Mouse (Mus musculus) lung, postnatal 25 days (tissue): Measurements from ENCODE around the gene Wdr37.

Source experiments
- DNase-seq: peaks from one replicate; pipeline ENCODE4 v3.0.0; 2022; ENCODE audit warnings: low spot score

Wdr37 gene

DNA sequence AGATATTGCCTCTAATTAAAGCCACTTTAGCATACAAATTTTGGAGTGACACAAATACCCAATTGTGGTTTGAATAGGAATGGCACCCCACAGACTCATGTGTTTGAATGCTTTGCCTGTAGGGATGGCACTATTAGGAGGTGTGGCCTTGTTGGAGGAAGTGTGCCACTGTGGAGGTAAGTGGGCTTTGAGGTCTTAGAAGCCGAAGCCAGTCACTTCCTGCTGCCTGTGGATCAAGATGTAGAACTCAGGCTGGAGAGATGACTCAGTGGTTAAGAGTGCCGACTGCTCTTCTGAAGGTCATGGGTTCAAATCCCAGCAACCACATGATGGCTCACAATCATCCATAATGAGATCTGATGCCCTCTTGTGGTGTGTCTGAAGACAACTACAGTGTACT is 30.8 kb downstream of the Wdr37 start:
- DNase-seq = no peak

DNA sequence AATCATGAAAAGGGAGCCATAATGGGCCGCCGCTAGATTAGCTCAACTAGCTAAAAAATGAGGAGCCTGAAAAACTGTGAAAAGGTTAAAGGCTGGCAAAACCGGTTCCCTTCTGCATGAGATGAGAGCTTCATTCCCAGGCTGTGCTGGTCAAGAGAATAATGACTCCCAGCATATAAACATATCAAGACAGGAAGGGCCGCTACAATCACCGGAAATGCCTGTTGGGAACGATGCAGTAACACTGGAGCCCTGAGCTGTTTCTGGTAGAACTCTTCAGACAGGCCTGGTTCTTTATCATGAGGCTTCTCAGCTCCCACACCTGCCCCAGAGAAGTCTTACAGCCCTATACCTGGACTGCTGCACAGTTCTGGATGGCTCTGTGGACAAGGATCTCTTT is 31.8 kb downstream of the Wdr37 start:
- peak; percentile 74 for DNase-seq

DNA sequence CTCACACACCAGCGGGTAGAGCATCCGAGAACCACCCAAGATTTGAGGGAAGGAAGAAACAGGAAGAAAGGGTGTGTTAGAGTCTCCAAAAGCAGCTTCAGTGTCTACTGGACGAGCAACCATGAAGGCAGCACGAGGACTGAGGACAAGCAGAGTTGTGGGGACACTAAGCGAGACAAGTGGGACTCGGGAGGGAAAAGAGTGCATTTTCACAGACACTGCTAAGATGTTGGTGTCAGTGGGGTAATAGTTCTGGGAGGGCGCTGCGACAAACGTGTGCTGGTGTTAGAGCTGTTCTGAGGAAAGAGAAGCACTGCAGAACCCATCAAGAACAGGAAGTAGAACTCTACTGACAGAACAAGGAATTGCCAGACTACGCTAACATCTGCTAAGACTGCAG is 32.6 kb downstream of the Wdr37 start:
- no peak for DNase-seq

DNA sequence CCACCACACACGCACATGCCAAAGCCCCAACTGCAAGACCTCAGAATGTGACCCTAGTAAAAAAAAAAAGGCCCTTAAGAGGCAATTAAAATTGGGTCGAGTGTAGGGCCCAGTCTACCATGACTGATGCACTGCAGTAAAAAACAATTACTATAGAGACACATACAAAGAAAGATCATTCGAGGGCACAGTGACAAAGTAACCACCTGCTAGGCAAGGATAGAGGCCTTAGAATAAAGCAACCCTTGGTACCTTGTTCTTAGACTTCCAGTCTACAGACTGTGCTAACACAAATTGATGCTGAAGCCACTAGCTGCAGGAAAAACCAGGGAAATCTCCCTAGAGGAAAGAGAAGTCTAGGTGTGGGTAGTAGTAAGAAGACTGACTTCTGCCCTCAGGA is 33.3 kb downstream of the Wdr37 start:
- no peak for DNase-seq

DNA sequence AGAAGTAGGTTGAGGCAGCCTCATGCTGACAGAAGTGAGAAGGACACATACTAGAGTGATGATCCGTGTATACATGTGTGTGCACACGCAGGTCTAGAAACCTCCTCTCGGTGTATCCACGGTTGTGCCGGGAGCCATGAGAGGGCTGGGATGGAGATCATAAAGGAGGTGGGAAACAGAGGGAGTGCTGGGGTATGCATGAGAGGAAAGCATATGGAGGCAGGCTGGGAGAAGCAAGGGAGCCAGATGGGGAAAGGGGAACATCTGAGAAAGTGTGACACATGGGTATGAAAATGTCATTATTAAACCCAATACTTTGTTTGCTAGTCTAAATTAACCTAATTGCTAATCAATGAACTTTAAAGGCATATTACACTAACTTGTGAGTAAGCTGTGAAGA is 37.1 kb downstream of the Wdr37 start:
- DNase-seq = no peak

DNA sequence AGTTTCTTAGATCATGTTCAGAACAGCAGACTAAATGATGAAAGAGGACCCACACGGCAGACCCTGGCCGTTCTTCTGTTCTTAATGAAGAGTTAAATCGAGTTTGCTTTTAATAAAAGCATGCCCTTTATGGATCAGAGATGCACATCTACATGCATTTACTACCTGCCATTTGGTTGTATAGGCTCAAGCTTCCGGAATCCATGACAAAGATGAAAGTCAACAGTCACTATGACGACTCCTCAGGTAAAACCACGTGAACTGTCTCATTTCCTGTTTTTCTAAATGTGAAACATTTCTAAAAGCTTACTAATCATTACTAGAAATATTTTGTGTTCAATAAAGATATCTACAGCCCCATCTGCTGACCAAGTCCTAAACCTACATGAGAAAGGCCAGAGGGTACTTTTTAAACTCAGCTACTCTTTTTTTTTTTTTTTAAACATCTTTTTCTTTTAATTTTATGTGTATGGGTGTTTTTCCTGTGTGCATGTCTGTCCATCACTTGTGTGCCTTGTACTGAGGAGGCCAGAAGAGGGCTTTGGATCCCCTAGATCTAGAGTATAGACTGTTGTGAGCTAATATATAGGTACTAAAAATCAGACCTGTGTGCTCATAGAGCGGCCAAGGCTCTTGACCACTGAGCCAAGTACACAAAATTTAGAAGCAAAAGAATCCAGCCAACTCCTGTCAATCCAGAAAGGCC is 40.0 kb downstream of the Wdr37 start:
- DNase-seq = no peak

DNA sequence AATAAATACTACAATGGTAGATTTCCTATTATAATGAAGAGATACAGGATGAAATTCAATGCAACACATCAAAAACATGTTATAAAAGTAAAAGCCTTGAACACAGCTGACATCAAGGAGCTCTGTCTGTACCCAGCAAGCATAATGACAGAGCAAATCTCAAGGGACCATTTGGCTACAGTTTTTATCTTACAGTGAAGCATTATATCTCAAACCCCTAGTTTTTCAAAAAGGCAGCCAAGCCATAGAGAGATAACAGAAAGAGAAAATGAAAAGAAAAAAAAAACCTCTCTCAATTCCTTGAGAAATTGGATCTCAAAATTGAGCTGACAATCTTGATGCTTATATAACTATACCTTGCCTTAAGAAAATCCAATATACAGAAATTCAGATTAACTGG is 41.0 kb downstream of the Wdr37 start:
- DNase-seq = no peak

DNA sequence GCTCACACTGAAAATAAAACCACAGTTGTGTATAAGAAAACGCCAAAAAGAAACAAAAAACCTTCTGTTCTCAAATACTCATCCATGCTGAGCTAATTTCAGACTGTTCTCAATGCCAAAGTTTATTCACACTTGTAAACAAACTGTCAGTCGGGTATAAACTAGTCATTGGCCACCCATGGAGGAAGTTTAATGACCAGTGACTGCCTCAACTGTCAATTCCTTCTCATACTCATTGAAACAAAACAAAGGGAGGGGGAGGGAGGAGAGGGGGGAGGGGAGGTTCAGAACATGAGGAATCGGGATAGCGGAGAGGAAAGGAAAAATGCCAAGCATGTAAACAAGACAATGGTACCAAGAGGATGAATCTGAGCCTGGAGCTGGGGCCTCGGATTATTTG is 41.9 kb downstream of the Wdr37 start:
- DNase-seq = peak; percentile 24

DNA sequence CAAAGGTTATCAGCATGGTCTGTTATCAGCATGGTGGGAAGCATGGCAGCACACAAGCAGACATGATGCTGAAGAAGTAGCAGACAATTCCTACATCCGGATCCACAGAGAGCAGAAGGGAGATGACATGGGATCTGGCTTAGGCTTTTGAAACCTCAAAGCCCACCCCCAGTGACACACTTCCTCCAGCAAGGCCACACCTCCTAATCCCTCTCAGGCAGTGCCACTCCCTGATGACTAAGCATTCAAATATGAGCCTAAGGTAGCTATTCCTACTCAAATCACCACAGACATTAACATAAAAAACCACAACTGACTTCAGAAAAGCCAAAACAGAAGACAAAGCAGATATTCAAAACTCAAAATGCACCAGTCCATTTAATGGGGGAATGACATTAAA is 42.8 kb downstream of the Wdr37 start:
- DNase-seq = no peak

DNA sequence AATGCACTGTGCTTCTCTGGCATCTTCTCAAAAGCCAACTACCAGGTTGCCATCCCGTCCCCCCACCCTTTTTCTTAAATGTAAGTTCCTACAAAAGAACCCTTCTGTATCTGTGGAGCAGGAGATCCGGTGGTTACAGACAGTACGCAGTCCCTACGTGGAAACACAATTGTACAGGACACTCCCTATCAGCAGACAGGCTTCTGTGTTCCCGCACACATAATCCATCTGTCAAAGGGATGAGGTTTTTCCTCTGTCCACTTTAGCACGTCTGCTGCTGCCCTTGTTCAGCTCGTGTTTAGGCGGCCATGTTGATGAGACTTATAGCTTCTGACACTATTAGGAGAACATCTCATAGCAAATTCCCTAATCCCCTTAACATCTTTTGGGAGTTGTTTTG is 48.2 kb downstream of the Wdr37 start:
- no peak for DNase-seq

DNA sequence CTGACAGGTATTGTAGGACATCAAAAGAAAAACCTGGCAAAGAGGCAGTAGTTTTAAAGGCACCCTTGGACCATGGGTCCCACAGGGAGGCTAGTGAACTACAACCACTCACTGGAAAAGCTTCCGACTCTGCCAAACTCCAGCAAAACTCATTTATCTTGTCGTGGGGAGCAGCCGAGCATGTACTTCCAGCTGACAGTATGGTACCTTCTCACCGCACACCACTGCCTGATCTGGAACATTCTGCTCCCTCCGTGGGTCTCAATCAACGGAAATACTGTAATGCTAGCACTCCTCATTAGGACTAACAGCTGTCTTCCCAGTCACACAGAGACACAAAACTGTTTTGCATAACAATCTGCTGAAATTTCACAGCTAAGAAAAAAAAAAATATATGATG is 48.6 kb downstream of the Wdr37 start:
- DNase-seq = no peak

DNA sequence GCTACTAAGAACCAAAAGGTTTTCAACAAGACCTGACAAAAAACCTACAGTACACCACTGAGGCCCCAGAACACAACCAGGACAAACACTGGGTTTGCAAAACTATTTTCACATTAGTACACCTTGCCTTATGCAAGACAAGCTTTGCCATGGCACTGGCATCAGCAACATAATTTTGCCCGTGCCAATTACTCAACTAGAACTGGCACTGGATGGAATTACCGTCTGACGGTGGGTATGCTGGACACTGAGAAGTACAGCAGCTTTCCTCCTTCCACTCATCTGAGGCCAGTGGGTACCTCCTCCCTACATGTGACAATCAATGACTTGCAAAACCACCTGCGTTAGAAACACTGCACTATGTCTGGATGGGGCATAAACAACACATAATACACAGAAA is 49.5 kb downstream of the Wdr37 start:
- no peak for DNase-seq

DNA sequence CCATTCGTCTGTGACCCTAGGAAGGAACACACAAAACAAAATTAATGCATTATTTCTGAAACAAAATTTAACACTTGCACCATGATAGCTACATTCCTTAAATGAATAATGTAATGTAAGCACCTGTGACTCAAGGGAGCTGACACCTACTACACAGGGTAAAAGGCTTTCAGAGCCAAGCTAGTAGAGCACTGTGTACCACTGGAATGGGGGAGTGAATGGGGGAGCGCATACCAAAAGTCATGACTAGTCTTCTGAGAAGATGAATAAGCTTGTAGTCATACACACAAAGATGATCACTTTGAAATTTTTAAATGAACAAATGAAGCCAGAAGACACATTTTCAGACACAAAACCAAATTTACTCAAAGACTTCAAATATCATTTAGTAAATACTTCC is 65.8 kb downstream of the Wdr37 start:
- DNase-seq = no peak

DNA sequence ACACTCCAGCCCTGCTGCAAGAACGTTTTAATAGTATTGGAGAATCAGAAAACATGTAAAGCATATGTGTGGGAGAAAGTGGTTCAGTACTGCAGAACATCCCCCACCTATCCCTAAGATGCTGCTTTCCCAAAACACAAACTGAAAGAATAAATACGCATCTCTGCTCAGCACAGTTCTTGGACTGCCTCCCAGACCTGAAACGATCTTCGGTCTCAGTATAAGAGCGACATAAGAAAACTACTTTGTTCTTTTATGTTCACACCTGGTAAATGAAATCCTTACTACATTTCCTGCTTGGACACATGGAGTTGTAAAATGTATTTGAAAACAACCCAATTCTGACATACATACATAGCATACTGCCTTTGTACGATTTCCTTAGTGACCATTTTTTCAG is 71.1 kb downstream of the Wdr37 start:
- DNase-seq = no peak

DNA sequence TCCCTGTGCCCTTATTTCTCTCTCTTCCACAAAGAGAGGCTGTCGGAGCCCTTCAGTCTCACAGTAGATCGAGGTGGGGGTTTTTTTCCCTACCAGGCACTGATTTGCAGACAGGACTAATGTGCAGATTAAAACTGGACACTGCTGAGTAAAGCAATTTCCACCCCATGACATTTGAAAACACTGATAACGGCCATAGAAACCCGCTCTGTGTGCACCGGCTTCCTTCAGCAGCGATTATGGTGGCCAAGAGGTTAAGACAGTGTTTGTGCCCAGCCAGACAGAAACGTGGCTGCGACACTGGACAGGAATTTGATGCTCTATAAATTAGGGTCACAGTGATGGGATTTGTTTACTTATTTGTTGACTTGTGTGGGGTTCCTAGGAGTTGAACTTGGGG is 78.5 kb downstream of the Wdr37 start:
- DNase-seq = no peak

DNA sequence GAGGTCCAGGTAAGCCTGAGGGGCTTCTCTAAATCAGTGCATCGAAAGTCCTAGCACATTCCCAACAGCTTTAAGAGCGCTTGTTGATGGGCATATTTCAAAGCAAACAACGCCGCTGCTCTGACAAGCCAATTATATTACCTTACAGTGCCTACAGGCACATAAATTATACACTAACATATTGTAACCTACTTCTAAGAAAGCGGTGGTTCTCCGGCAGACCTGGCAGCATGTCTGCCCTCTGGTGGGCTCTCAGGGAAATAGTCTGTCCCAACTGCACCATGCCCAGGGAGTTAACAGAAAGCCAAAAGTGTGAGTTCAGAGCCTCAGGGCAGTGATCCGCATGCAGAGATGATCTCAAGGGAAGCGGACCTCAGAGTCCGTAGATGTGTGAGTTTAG is 86.5 kb downstream of the Wdr37 start:
- peak; percentile 28 for DNase-seq

DNA sequence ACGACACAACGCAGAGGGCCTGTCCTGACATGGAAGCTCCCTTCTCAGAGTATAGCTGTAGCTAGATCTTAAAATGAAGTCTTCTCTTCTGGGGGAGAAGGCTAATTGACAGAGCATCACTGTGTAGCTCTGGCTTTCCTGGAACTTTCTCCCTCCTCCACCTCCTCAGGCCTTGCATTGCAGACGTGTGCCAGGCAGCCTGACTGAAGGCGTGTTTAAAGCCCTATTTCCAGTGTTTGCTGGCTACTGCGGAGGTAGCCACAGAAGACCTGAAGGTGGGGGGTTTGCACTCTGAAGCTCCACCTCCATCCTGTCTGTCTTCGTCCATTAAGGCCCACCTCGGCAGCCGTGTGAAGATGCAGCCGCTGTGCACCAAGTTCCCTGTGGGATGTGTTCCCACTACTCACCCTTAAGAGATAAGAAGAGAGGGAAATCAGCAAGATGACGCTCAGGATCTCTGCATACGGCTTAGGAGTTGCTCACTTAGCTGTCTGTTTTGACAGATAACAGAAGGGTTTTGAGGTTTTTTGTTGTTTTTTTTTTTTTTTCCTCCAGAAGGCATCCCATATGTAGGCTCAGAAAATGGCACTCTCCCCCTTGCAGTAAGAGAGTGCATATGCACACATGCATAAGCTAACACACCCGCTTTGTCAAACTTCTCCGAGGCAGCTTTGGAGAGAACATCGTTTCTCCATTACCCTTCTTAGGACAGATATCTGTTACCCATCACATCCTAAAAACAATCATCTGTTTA is 87.2 kb downstream of the Wdr37 start:
- DNase-seq = no peak

DNA sequence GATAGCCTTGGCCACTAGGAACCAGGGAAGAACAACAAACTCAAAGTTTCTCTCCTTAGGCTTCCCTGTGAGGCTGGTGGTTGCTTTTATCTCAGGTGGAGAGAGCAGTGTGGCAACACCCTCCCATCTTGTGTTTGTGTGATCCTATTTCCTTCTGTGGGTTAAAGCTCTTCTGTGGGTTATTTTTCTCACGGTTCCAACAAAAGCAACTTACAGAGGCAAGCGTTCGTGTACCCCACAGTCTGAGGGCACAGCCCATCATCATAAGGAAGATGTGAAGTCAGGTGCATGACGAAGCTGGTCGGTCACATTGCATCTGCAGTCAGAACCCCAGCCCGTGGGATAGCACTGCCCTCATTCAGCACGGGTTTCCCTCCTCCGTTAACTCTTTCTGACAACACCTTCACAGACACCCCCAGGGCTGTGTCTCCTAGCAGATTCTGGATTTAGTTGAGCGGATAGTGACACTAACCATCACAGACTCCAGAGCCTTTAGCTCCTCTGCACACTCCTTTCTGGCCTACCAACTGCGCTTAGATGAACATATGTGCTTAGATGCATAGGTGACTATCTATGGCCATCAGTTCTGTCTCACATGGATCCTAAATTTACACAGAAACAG is 87.9 kb downstream of the Wdr37 start:
- no peak for DNase-seq

DNA sequence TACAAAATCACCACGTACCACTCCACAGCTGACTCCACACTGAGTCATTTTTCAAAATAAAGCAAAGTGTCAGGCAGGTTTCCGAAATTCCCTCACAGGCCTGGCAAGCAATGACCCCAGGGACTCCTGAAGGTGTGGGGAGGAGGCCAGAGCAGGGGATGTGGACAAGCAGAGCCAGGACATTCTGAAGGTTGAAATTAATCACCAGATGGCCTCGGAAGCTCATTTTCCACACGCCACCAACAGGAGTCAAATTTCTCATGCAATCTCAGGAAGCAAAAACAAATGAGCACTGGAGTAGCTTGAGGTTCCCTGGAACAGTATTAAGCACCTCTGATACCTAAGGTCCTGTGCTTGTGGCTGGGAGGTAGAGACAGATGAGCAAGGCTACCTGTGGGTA is 89.1 kb downstream of the Wdr37 start:
- DNase-seq = no peak

DNA sequence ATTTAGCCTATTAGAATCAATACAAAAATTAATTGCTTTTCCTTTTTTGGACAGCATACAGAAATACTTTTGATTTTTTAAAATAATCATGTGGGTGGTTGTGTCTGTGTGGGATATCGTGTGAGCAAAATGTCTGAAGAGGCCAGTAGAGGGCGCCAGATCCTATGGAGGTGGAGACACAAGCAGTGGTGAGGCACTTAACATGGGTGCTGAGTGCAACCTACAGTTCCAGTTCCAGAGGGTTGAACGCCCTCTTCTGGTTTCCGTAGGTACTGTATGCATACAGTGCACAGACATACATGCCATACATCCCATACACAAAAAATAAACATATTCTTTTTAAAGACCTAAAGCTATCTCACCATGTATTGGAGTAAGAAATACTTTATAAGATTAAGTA is 91.3 kb downstream of the Wdr37 start:
- peak; percentile 39 for DNase-seq

DNA sequence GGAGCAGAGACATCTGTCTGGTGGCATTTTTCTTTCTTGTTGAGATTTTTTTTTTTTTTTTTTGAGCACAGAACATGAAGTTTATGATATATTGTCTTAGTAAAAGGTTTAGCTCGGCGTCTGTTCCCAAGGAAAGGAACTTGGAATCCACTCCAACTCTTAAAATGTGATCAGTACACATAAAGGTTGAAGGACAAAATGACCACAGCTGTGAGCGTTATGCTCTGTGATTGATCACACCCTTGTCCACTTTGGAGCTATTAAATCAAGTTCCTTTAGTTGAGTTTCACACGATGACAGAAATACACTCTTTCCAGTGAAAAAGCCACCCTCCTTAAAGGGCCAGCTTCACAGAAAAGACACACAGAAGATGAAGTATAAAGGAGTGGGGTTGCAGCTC is 101.1 kb downstream of the Wdr37 start:
- no peak for DNase-seq

DNA sequence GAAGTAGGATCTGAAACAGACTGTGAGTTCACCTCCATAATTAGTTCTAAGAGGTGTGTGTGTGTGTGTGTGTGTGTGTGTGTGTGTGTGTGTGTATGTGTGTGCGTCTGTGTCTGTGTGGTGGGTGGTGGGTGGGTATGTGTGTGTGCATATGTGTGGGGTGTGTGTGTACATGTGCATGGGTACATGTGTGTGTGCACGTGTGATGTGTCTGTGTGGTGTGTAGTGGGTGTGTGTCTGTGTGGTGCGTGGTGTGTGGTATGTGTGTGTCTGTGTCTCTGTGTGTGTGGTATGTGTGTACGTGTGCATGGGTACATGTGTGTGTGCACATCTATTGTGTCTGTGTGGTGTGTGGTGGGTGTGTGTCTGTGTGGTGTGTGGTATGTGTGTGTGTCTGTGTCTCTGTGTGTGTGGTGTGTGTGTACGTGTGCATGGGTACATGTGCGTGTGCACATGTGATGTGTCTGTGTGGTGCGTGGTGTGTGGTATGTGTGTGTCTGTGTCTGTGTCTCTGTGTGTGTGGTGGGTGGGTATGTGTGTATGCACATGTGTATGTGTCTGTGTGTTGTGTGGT is 102.0 kb downstream of the Wdr37 start:
- DNase-seq = no peak

DNA sequence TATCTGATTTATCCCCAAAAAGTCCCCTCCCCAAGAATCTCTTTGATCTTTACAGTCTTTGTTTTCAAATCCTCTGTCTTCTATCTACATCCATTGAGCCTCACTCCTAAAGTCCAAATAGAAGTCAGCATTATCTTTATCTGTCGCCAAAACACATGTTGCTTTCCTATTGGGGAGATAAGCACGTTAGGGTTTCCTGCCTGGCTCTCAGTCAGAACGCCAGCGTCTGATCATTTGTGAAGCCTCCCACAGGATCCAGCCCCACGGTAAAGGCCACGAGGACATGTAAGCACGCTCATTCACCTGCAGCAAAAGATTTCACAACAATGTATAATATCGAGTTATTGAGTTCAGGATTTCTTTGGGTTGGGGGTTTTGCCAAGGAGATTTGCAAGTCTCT is 110.8 kb downstream of the Wdr37 start:
- DNase-seq = no peak
